Comparison of ENCODE assay signal across 8 mouse cellular contexts in the genomic region with DNA sequence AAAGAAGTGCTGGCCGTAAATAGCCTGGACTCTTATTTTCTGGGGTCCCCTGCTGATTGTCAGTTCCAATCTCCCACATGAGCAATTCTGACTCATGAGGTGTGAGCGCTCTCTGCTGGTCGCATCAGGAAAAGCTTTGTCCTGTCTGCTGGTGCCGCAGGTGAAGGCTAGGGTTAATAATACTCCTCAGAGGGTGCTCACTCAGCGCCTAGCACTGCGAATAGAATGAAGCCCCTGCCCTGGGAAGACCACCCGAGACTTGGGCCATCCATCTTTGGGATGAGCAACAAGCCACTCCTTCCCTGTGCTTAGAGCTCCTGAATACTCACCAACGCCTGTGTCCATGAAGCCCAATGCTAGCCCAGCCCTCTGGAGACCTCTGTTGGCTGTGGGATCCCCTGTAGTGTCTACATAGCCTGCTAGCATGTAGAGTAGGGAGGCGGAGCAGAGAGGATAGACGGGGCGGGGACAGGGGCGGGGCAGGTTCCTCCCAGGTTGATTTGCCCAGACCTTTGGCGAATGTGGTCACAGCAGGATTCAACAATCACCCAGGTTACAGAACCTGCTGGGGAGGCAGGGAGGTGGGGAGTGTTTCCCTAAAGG. TPM values are rescaled to one million over a fixed set of nuclear protein-coding genes. Genes with fewer than 3 reads are reported as not detected.
A peak's percentile ranks its signal among the peaks of the same experiment; 100 is the strongest.
DNase-seq lines count a peak whose midpoint lies in the region; ATAC-seq and TF ChIP-seq lines count a peak whose summit lies in the region.

No protein-coding gene starts in this region.

- no peak overlapping the region for H3K9ac ChIP-seq in CH12.LX (ENCODE audit: insufficient read depth, low read depth)
- no peak overlapping the region; the same call in 1 of the 2 replicates for H3K9ac ChIP-seq in embryonic facial prominence, embryonic 12.5 days
- H3K9ac ChIP-seq in heart, embryonic 13.5 days, result peak overlapping the region; percentile 56
- no peak overlapping the region for H3K9ac ChIP-seq in kidney, postnatal 0 days (ENCODE audit: low read depth, low read length)
- no peak overlapping the region for H3K9ac ChIP-seq in lung, embryonic 14.5 days

- in situ Hi-C loops in CH12.LX (cut with MboI; ENCODE audit: low pct_ligation_motif_present, low pct_unique_long_range_greater_than_20kb, low sequenced_read_pairs), result loop anchor here (5.0 to 25.0 kb wide), 2 partner anchors 36 to 461 kb away; no protein-coding TSS in a partner anchor

- no peak; the same call in none of the 2 replicates for TF ChIP-seq RAD21 in CH12.LX (IDR thresholded peaks at IDR 0.05; ENCODE audit: low read depth, low read length)

- peaks cover 0 to 19% of the 10 kb centered on the region in 2 experiments; a peak in 2 of 4 replicates for H3K4me1 ChIP-seq in CH12.LX (ENCODE audit: control insufficient read depth in 1 of 2, insufficient read depth in 2 of 2)
- H3K4me1 ChIP-seq in embryonic facial prominence, embryonic 12.5 days, result peaks cover 10% of the 10 kb centered on the region; the same call in 1 of the 2 replicates
- peaks cover 38% of the 10 kb centered on the region for H3K4me1 ChIP-seq in heart, embryonic 13.5 days
- peaks cover 19% of the 10 kb centered on the region for H3K4me1 ChIP-seq in kidney, postnatal 0 days (replicated peaks; ENCODE audit: insufficient read depth, low read length)
- no peaks in the 10 kb centered on the region for H3K4me1 ChIP-seq in lung, embryonic 14.5 days (ENCODE audit: insufficient read depth)

- 6% methylated on average over 13 of the region's 13 CpGs for WGBS in embryonic facial prominence, embryonic 12.5 days
- WGBS in heart, embryonic 13.5 days, result 8% methylated on average over 13 of the region's 13 CpGs
- 8% methylated on average over 13 of the region's 13 CpGs for WGBS in kidney, postnatal 0 days
- 5% methylated on average over 13 of the region's 13 CpGs for WGBS in lung, embryonic 14.5 days

- no peak for TF ChIP-seq POLR2A in CH12.LX (IDR thresholded peaks at IDR 0.05; ENCODE audit: low read depth, low read length)

- TF ChIP-seq EP300 in CH12.LX (IDR thresholded peaks at IDR 0.05; ENCODE audit: low read length), result 0 out of 2 replicates have a peak, but pooled peaks have one; percentile 35

- H3K27ac ChIP-seq in CH12.LX (ENCODE audit: insufficient read depth, low read depth), result no peak overlapping the region
- peak overlapping the region; percentile 2; the same call in 1 of the 2 replicates for H3K27ac ChIP-seq in embryonic facial prominence, embryonic 12.5 days
- H3K27ac ChIP-seq in heart, embryonic 13.5 days (replicated peaks), result peak overlapping the region; percentile 88
- peak overlapping the region; percentile 80 for H3K27ac ChIP-seq in kidney, postnatal 0 days
- H3K27ac ChIP-seq in lung, embryonic 14.5 days (ENCODE audit: low read depth), result peak overlapping the region; percentile 51

- no peak for ATAC-seq in embryonic facial prominence, embryonic 12.5 days (ENCODE audit: insufficient number of reproducible peaks, insufficient read depth, low FRiP score, low TSS enrichment)
- ATAC-seq in heart, embryonic 13.5 days (ENCODE audit: extremely low read depth, insufficient number of reproducible peaks, low FRiP score, low TSS enrichment), result peak; percentile 58; the same call in 1 of the 2 replicates
- ATAC-seq in kidney, postnatal 0 days (replicated peaks; ENCODE audit: low FRiP score, low read depth), result peak; percentile 81
- peak; percentile 84 for ATAC-seq in lung, embryonic 14.5 days (ENCODE audit: insufficient read depth)
- peak; percentile 57 for ATAC-seq in neutrophil, adult 5-6 weeks (ENCODE audit: extremely low read depth, insufficient number of reproducible peaks, low FRiP score, poor library complexity, severe bottlenecking)

- TF ChIP-seq CTCF in CH12.LX (conservative IDR thresholded peaks at IDR 0.05 in 1 of 2, IDR thresholded peaks at IDR 0.05 in 1 of 2; ENCODE audit: low read depth in 2 of 2, low read length in 2 of 2), result peak; percentile 81 to 99
- TF ChIP-seq CTCF in kidney, postnatal 0 days (IDR thresholded peaks at IDR 0.05; ENCODE audit: low read depth), result peak; percentile 86
- peak; percentile 82 for TF ChIP-seq CTCF in lung, embryonic 14.5 days (IDR thresholded peaks at IDR 0.05; ENCODE audit: low read depth)

- H3K27me3 ChIP-seq in CH12.LX (replicated peaks), result no peaks in the 10 kb centered on the region
- no peaks in the 10 kb centered on the region for H3K27me3 ChIP-seq in embryonic facial prominence, embryonic 12.5 days
- no peaks in the 10 kb centered on the region for H3K27me3 ChIP-seq in heart, embryonic 13.5 days (replicated peaks)
- no peaks in the 10 kb centered on the region for H3K27me3 ChIP-seq in kidney, postnatal 0 days (ENCODE audit: insufficient read depth, low read length)
- H3K27me3 ChIP-seq in lung, embryonic 14.5 days (ENCODE audit: insufficient read depth, low read length), result no peaks in the 10 kb centered on the region

- no peak overlapping the region for H3K4me3 ChIP-seq in CH12.LX (replicated peaks in 1 of 3; ENCODE audit: low read depth in 2 of 3, low read length in 2 of 3, poor library complexity in 1 of 3)
- H3K4me3 ChIP-seq in embryonic facial prominence, embryonic 12.5 days, result no peak overlapping the region
- no peak overlapping the region for H3K4me3 ChIP-seq in heart, embryonic 13.5 days
- no peak overlapping the region for H3K4me3 ChIP-seq in kidney, postnatal 0 days (replicated peaks; ENCODE audit: low read depth, low read length)
- H3K4me3 ChIP-seq in lung, embryonic 14.5 days (ENCODE audit: low read depth, low read length), result no peak overlapping the region

- H3K9me3 ChIP-seq in CH12.LX (replicated peaks; ENCODE audit: low read length), result peaks cover 7% of the 10 kb centered on the region
- H3K9me3 ChIP-seq in embryonic facial prominence, embryonic 12.5 days, result peaks cover 4% of the 10 kb centered on the region; the same call in 1 of the 2 replicates
- peaks cover 3% of the 10 kb centered on the region; the same call in 1 of the 2 replicates for H3K9me3 ChIP-seq in heart, embryonic 13.5 days
- no peaks in the 10 kb centered on the region for H3K9me3 ChIP-seq in kidney, postnatal 0 days (replicated peaks; ENCODE audit: low read length)
- no peaks in the 10 kb centered on the region; the same call in 1 of the 2 replicates for H3K9me3 ChIP-seq in lung, embryonic 14.5 days (ENCODE audit: low read depth, low read length)

- dilution Hi-C loops in CH12.LX (cut with MboI; ENCODE audit: extremely low pct_ligation_motif_present, extremely low pct_unique_long_range_greater_than_20kb, low sequenced_read_pairs), result no loop called here

- DNase-seq in CH12.LX (ENCODE audit: extremely low read depth), result peak; percentile 86
- DNase-seq in adrenal gland, postnatal 14 days, result peak; percentile 82
- DNase-seq in kidney, postnatal 0 days (ENCODE audit: low spot score), result peak; percentile 77
- DNase-seq in lung, embryonic 14.5 days, result peak; percentile 87
- DNase-seq in urinary bladder, postnatal 4 days (ENCODE audit: low spot score in 2 of 2), result peak; percentile 50 to 74

- H3K36me3 ChIP-seq in CH12.LX (replicated peaks in 1 of 2; ENCODE audit: control insufficient read depth in 1 of 2, insufficient read depth in 1 of 2, low read length in 1 of 2), result peaks cover 14 to 59% of the 10 kb centered on the region in 2 experiments
- peaks cover 31% of the 10 kb centered on the region for H3K36me3 ChIP-seq in embryonic facial prominence, embryonic 12.5 days
- peaks cover 47% of the 10 kb centered on the region for H3K36me3 ChIP-seq in heart, embryonic 13.5 days
- H3K36me3 ChIP-seq in kidney, postnatal 0 days (ENCODE audit: insufficient read depth, low read length), result peaks cover 2% of the 10 kb centered on the region; the same call in 1 of the 2 replicates
- peaks cover 17% of the 10 kb centered on the region for H3K36me3 ChIP-seq in lung, embryonic 14.5 days (ENCODE audit: insufficient read depth)

- H3K4me2 ChIP-seq in CH12.LX (ENCODE audit: insufficient read depth, low read depth, poor library complexity, severe bottlenecking), result peak overlapping the region; percentile 9; the same call in 1 of the 2 replicates
- 0 out of 2 replicates have a peak overlapping the region, but pooled peaks have one; percentile 7 for H3K4me2 ChIP-seq in embryonic facial prominence, embryonic 12.5 days (replicated peaks)
- H3K4me2 ChIP-seq in heart, embryonic 13.5 days, result peak overlapping the region; percentile 37
- peak overlapping the region; percentile 19; the same call in 1 of the 2 replicates for H3K4me2 ChIP-seq in kidney, postnatal 0 days (ENCODE audit: low read length)
- peak overlapping the region; percentile 39 for H3K4me2 ChIP-seq in lung, embryonic 14.5 days

- no peaks in the 10 kb centered on the region for H3K79me2 ChIP-seq in CH12.LX (replicated peaks; ENCODE audit: control insufficient read depth, extremely low read depth, insufficient read depth, poor library complexity, severe bottlenecking)

RNA-seq across cellular contexts. Expression of gene Mnt, which starts 17.3 kb away (rescaled TPM):
- total RNA-seq in CH12.LX (2012; rRNA removed) (3.6 and 4.7 TPM in 2 replicates), CH12.LX (2014; rRNA removed) (1.4 and 1.6 TPM in 2 replicates)
- 29.0 and 30.6 TPM in 2 replicates for polyA plus RNA-seq in CH12.LX (2012; ENCODE audit: insufficient read length, low read depth)
- 22.8 and 29.9 TPM in 2 replicates for total RNA-seq in adrenal gland, postnatal 14 days (2021)
- polyA plus RNA-seq in embryonic facial prominence, embryonic 12.5 days (2016; fragmentation: Nextera tagmentation; extraction: Ambion mirVana), result 6.4 TPM in 2 replicates
- polyA plus RNA-seq in heart, embryonic 13.5 days (2015; fragmentation: Nextera tagmentation; extraction: Ambion mirVana), result 3.3 and 3.5 TPM in 2 replicates
- polyA plus RNA-seq in kidney, postnatal 0 days (2015; fragmentation: Nextera tagmentation; extraction: Ambion mirVana), result 5.5 and 5.7 TPM in 2 replicates
- polyA plus RNA-seq in lung, embryonic 14.5 days (2014; fragmentation: Nextera tagmentation; extraction: Ambion mirVana), result 4.3 and 4.4 TPM in 2 replicates
- total RNA-seq in neutrophil, adult 5-6 weeks (2017), result 19.8 and 32.4 TPM in 2 replicates

RNA-seq across cellular contexts. Expression of gene Sgsm2, which starts 48.8 kb away (rescaled TPM):
- total RNA-seq in CH12.LX (2012; rRNA removed) (2.4 and 3.8 TPM in 2 replicates), CH12.LX (2014; rRNA removed) (0.75 and 0.93 TPM in 2 replicates)
- 3.1 and 3.8 TPM in 2 replicates for polyA plus RNA-seq in CH12.LX (2012; ENCODE audit: insufficient read length, low read depth)
- 21.3 and 22.4 TPM in 2 replicates for total RNA-seq in adrenal gland, postnatal 14 days (2021)
- 7.5 and 7.9 TPM in 2 replicates for polyA plus RNA-seq in embryonic facial prominence, embryonic 12.5 days (2016; fragmentation: Nextera tagmentation; extraction: Ambion mirVana)
- polyA plus RNA-seq in heart, embryonic 13.5 days (2015; fragmentation: Nextera tagmentation; extraction: Ambion mirVana), result 4.2 and 4.9 TPM in 2 replicates
- 4.9 TPM in 2 replicates for polyA plus RNA-seq in kidney, postnatal 0 days (2015; fragmentation: Nextera tagmentation; extraction: Ambion mirVana)
- polyA plus RNA-seq in lung, embryonic 14.5 days (2014; fragmentation: Nextera tagmentation; extraction: Ambion mirVana), result 4.8 and 5.4 TPM in 2 replicates
- 2.9 and 3.4 TPM in 2 replicates for total RNA-seq in neutrophil, adult 5-6 weeks (2017)

RNA-seq across cellular contexts. Expression of gene Tsr1, which starts 49.9 kb away (rescaled TPM):
- total RNA-seq in CH12.LX (2012; rRNA removed) (85.2 and 127 TPM in 2 replicates), CH12.LX (2014; rRNA removed) (101 and 105 TPM in 2 replicates)
- polyA plus RNA-seq in CH12.LX (2012; ENCODE audit: insufficient read length, low read depth), result 149 and 162 TPM in 2 replicates
- total RNA-seq in adrenal gland, postnatal 14 days (2021), result 42.1 and 44.6 TPM in 2 replicates
- 39.2 and 44.5 TPM in 2 replicates for polyA plus RNA-seq in embryonic facial prominence, embryonic 12.5 days (2016; fragmentation: Nextera tagmentation; extraction: Ambion mirVana)
- polyA plus RNA-seq in heart, embryonic 13.5 days (2015; fragmentation: Nextera tagmentation; extraction: Ambion mirVana), result 26.5 and 27.4 TPM in 2 replicates
- 31.6 and 32.7 TPM in 2 replicates for polyA plus RNA-seq in kidney, postnatal 0 days (2015; fragmentation: Nextera tagmentation; extraction: Ambion mirVana)
- polyA plus RNA-seq in lung, embryonic 14.5 days (2014; fragmentation: Nextera tagmentation; extraction: Ambion mirVana), result 55.1 and 57.5 TPM in 2 replicates
- 33.3 and 38.4 TPM in 2 replicates for total RNA-seq in neutrophil, adult 5-6 weeks (2017)
